Mouse (Mus musculus): ENCODE measurements around the gene Cypt3. TPM values are rescaled to one million over a fixed set of nuclear protein-coding genes. Genes with fewer than 3 reads are reported as not detected.

Gene Cypt3
- polyA plus RNA-seq (2015; fragmentation: Nextera tagmentation; extraction: Ambion mirVana): not detected in 2 replicates

DNA sequence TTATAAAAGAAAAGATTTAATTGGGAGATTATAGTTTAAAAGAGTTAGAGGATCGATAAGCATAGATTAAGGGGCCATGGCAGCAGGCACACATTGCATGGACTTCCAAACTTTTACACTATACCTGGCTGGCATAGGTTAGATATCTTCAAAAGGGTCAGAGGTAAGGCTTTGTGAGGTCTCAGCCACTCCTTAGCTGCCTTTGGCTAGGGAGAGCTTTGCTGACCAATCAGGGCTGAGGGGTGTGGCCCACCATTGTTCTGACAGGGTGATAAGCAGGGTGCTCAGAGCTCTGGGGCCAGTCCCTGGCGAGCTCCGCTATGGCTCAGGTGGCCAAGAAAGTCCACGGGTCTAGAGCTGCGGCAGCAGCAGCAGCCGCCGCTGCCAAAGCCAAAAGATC, at the start of gene Cypt3:
Cypt3 (plus strand) TSS at position 301 of the 400 bp plus-strand sequence.
- WGBS: 79% methylated on average over 7 of the region's 7 CpGs
- ATAC-seq: no peak
- Histone ChIP-seq H3K27me3 (replicated peaks; ENCODE audit: control insufficient read depth, insufficient read depth, low read length) (no peaks in the 10 kb centered on the region), H3K4me2 (ENCODE audit: low read length) (no peak within 1 kb of the TSS), H3K27ac (ENCODE audit: low read depth, low read length) (no peak within 1 kb of the TSS), H3K36me3 (ENCODE audit: control insufficient read depth, insufficient read depth, low read length) (no peaks in the 10 kb centered on the region), H3K9me3 (ENCODE audit: control insufficient read depth, low read length) (no peaks in the 10 kb centered on the region), H3K4me3 (ENCODE audit: low read length) (no peak within 1 kb of the TSS), H3K4me1 (ENCODE audit: control insufficient read depth, insufficient read depth, low read depth, low read length) (no peaks in the 10 kb centered on the region), H3K9ac (ENCODE audit: low read depth, low read length) (no peak within 1 kb of the TSS)

DNA sequence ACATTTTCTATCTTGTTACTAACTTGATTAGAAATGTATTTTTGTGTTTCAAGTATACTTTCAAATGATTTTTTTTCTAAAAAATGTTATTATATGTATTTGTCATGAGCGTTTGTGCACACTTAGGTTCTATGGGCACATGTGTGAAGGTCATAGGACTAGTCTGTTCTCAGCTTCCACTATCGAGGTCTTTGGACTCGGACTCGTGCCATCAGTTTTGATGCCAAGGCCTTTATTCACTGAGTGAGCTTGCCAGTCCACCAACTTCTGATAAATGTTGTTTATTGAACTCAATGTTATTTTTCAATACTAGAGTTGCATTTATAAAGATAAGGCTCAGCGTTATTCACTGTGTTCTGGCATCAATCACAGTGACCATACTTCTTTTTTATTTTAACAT, 42.9 kb upstream of the Cypt3 start:
- H3K9me3 ChIP-seq (ENCODE audit: control insufficient read depth, low read length): no peaks in the 10 kb centered on the region
- H3K9ac ChIP-seq (ENCODE audit: low read depth, low read length): no peak overlapping the region
- H3K27ac ChIP-seq (ENCODE audit: low read depth, low read length): no peak overlapping the region
- no peak for ATAC-seq
- no peaks in the 10 kb centered on the region for H3K36me3 ChIP-seq (ENCODE audit: control insufficient read depth, insufficient read depth, low read length)
- WGBS: 92% methylated on average over 5 of the region's 5 CpGs
- H3K4me3 ChIP-seq (ENCODE audit: low read length): no peak overlapping the region
- no peaks in the 10 kb centered on the region for H3K27me3 ChIP-seq (replicated peaks; ENCODE audit: control insufficient read depth, insufficient read depth, low read length)
- H3K4me1 ChIP-seq (ENCODE audit: control insufficient read depth, insufficient read depth, low read depth, low read length): no peaks in the 10 kb centered on the region
- H3K4me2 ChIP-seq (ENCODE audit: low read length): no peak overlapping the region

DNA sequence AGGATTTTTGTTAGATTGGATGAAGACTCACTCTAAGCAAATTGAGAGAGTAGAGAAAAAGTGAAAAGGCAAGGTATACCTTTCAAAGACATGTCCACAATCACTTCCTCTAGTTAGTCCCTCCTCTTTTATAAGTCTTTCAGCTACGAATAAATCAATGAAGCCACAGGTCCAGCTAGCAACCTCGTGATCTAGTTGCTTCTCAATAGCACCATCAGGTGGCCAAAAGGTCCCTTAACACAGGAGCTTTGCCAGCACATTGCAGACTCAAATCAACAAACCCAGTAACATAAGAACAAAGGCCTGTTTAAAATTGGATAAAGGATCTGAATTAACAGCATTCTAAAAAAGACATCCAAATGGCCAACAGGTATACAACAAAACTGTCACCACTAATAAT, 30.0 kb upstream of the Cypt3 start:
- no peak for ATAC-seq
- H3K4me1 ChIP-seq (ENCODE audit: control insufficient read depth, insufficient read depth, low read depth, low read length): no peaks in the 10 kb centered on the region
- no peaks in the 10 kb centered on the region for H3K9me3 ChIP-seq (ENCODE audit: control insufficient read depth, low read length)
- H3K4me2 ChIP-seq (ENCODE audit: low read length): no peak overlapping the region
- H3K27ac ChIP-seq (ENCODE audit: low read depth, low read length): no peak overlapping the region
- H3K36me3 ChIP-seq (ENCODE audit: control insufficient read depth, insufficient read depth, low read length): no peaks in the 10 kb centered on the region
- 20% methylated on average over 2 of the region's 2 CpGs for WGBS
- no peaks in the 10 kb centered on the region for H3K27me3 ChIP-seq (replicated peaks; ENCODE audit: control insufficient read depth, insufficient read depth, low read length)
- H3K4me3 ChIP-seq (ENCODE audit: low read length): no peak overlapping the region
- no peak overlapping the region for H3K9ac ChIP-seq (ENCODE audit: low read depth, low read length)

GRCm38 (mm10) chrX:153556634-153557033, 1.8 kb upstream of the Cypt3 start:
- H3K4me2 ChIP-seq (ENCODE audit: low read length): no peak overlapping the region
- 47% methylated on average over 2 of the region's 2 CpGs for WGBS
- H3K36me3 ChIP-seq (ENCODE audit: control insufficient read depth, insufficient read depth, low read length): no peaks in the 10 kb centered on the region
- no peak for ATAC-seq
- H3K27ac ChIP-seq (ENCODE audit: low read depth, low read length): no peak overlapping the region
- no peak overlapping the region for H3K4me3 ChIP-seq (ENCODE audit: low read length)
- H3K9ac ChIP-seq (ENCODE audit: low read depth, low read length): no peak overlapping the region
- no peaks in the 10 kb centered on the region for H3K4me1 ChIP-seq (ENCODE audit: control insufficient read depth, insufficient read depth, low read depth, low read length)
- H3K9me3 ChIP-seq (ENCODE audit: control insufficient read depth, low read length): no peaks in the 10 kb centered on the region
- no peaks in the 10 kb centered on the region for H3K27me3 ChIP-seq (replicated peaks; ENCODE audit: control insufficient read depth, insufficient read depth, low read length)

DNA sequence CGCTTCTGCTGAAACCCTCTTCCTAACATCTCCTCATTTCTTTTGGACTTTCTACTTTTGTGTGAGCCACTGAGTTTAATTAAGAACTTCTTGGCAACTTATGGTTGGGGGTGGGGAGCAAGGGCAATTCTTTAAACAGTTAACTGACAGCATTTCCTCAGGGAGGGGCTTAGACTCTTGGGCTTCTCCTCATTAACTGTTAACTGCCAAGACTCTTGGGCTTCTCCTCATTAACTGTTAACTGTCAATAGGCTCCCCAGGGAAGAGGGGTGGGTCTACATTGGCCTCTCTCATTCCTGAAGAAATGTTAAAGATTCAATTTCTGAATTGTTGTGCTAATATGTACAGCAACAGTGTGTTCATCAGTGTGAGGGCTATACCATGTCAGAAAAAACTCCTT, 6.3 kb downstream of the Cypt3 start:
- no peak overlapping the region for H3K9ac ChIP-seq (ENCODE audit: low read depth, low read length)
- H3K27me3 ChIP-seq (replicated peaks; ENCODE audit: control insufficient read depth, insufficient read depth, low read length): no peaks in the 10 kb centered on the region
- H3K36me3 ChIP-seq (ENCODE audit: control insufficient read depth, insufficient read depth, low read length): no peaks in the 10 kb centered on the region
- no peaks in the 10 kb centered on the region for H3K9me3 ChIP-seq (ENCODE audit: control insufficient read depth, low read length)
- no peak overlapping the region for H3K4me2 ChIP-seq (ENCODE audit: low read length)
- no peak overlapping the region for H3K27ac ChIP-seq (ENCODE audit: low read depth, low read length)
- H3K4me3 ChIP-seq (ENCODE audit: low read length): no peak overlapping the region
- no peaks in the 10 kb centered on the region for H3K4me1 ChIP-seq (ENCODE audit: control insufficient read depth, insufficient read depth, low read depth, low read length)
- ATAC-seq: no peak
- 80% methylated on average over 1 of the region's 1 CpGs for WGBS

DNA sequence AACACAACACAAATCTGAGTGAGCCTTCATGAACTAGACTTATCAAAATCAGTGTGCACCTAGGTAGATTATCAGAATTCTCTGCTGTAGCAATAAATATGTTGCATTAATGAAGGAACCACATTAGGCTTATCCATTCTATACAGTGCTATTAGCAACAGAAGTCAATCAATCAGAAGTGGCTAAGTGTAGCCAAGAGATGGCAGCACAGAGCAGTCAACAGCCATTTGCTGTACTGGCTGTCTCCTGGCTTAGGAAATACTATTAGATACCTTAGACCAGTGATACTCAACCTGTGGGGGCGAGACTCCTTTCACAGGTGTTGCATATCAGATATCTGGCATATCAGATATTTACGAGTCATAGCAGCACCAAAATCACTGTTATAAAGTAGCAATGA, 41.2 kb downstream of the Cypt3 start:
- H3K4me1 ChIP-seq (ENCODE audit: control insufficient read depth, insufficient read depth, low read depth, low read length): no peaks in the 10 kb centered on the region
- WGBS: 58% methylated on average over 2 of the region's 2 CpGs
- ATAC-seq: no peak
- no peaks in the 10 kb centered on the region for H3K27me3 ChIP-seq (replicated peaks; ENCODE audit: control insufficient read depth, insufficient read depth, low read length)
- H3K4me3 ChIP-seq (ENCODE audit: low read length): no peak overlapping the region
- H3K36me3 ChIP-seq (ENCODE audit: control insufficient read depth, insufficient read depth, low read length): no peaks in the 10 kb centered on the region
- H3K4me2 ChIP-seq (ENCODE audit: low read length): no peak overlapping the region
- H3K9me3 ChIP-seq (ENCODE audit: control insufficient read depth, low read length): no peaks in the 10 kb centered on the region
- no peak overlapping the region for H3K9ac ChIP-seq (ENCODE audit: low read depth, low read length)
- H3K27ac ChIP-seq (ENCODE audit: low read depth, low read length): no peak overlapping the region

Other genes starting within 250 kb of the Cypt3 start
- 37.7 and 42.9 TPM in 2 replicates for gene Ubqln2, start 60.4 kb upstream of the Cypt3 start, polyA plus RNA-seq (2015; fragmentation: Nextera tagmentation; extraction: Ambion mirVana)
- gene Kctd12b, start 137.8 kb downstream of the Cypt3 start, polyA plus RNA-seq (2015; fragmentation: Nextera tagmentation; extraction: Ambion mirVana): 3.4 and 4.2 TPM in 2 replicates
- 152 and 167 TPM in 2 replicates for gene Nbdy, start 165.0 kb downstream of the Cypt3 start, polyA plus RNA-seq (2015; fragmentation: Nextera tagmentation; extraction: Ambion mirVana)